Mouse (Mus musculus): ENCODE measurements at regions not wholly inside any gene's neighbourhood (a gene's known extent, or its start where the extent isn't known, plus 50 kb on each side); places are given as distances from the start of the nearest gene placed in this dataset.

DNA sequence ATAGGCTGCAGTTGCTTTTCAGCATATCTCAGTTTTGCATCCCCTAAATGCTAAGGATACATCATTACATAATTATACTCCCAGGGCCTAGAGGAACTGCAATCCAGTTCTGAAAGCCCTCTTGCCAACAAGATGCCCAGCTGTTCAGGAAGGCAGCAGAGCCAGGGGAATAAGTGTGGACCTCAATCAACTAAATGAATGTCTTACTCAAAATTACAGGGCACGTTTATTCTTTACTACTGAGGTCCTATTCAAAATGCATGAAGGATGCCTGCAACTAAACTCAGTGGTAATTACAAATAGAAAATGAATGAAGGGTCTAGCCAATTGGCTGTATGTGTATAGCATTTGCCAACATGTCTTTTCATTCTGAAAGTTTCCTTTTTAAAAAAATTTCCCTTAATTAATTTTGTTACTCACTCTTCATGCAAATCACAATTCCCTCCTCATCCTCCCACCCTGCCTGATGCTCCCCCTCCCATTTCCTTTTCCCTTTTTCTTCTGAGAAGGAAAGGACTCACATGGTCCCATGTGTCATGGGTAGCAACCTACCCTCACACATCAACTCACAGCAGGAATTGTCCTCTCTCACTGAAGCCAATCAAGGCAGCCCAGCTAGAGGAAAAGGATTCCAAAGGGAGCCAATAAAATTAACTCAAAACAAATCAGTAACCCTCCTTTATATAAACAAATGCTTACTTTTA is 86.9 kb upstream of the Ins1 start:
- no peak for DNase-seq (ENCODE audit: low spot score)

DNA sequence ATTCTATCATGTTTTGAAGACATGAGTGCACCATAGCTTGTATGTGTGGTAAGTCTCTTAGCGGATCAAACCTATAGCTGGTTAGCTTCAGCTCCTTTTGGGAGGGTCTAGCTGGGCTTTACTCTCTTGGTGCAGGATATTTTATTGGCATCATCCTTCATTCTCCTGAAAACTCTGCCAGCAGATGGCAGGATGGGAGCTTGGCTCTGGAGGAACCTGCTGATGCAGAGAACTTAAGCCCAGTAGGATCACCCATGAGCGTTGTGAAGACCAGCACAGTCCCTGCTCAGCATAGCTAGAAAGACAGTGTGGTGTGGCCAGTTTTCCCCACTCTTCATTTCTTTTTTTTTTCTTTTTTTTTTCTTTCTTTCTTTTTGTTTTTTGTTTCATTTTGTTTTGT is 70.3 kb upstream of the Ins1 start:
- peak; percentile 6 for DNase-seq (ENCODE audit: low spot score)

DNA sequence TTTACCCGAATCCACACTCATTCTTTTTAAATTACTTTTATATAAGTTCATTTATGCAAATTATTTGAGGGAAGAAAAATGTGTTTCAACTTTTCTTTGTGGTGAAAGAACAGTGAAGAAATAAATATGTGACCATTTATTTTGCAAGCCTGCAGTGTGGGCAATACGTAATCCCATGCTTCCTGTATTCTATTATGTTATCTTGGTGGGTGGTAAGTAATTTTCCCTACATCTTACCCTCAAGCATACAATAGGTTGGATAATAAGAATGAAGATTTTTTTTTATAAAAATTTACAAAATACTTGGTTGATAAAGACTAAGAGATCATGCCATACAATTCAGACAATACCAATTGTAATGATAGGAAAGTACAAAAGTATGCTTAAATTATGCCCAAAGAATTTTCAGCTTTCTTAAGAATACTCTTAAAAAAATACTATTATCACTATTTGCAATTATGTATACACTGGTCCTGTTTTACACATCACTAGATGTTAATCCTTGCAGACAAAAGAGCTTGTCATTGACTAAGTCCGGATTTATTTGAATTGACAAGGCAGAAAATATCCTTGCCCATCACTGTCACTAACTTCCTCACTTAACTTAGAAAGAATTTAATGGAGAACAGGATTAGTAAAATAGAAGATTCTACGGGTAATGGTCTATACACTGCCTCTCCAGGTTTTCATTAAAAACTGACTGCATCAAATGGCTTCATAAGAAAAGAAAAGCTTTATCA is 64.4 kb upstream of the Ins1 start:
- DNase-seq (ENCODE audit: low spot score): no peak

DNA sequence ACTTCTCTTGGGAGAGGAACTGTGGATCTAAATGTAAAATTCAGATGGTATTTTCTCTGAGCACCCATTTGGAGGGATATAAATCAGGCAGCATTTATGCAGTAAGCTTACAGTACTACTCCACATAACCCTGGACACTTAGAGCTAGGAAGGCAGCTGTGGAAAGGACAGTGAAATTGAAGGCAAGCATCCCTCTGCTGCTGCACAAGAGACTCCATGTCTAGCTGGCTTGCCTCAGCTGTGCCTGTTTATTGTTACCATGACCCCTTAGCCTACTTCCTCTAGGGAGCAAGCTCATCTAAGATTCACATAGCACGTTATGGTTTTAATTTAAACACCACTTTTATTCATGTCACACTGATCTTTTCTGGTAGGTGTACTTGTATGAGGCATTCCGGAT is 56.4 kb upstream of the Ins1 start:
- DNase-seq (ENCODE audit: low spot score): no peak

All from ovary, postnatal 36 days (tissue).